Mouse (Mus musculus) E14TG2a.4 (cell line): ENCODE measurements at regions not wholly inside any gene's neighbourhood (a gene's known extent, or its start where the extent isn't known, plus 50 kb on each side); places are given as distances from the start of the nearest gene placed in this dataset.

Experiments used
- H3K27me3 ChIP-seq: 2 replicates; pipeline ENCODE4 v1.6.1; 2014; ENCODE audit warnings: low read length, control low read depth; ENCODE audit not compliant: insufficient read depth
- H3K36me3 ChIP-seq: 2 replicates; pipeline ENCODE4 v1.6.1; 2014; ENCODE audit warnings: low read length, control low read depth; ENCODE audit not compliant: insufficient read depth
- H3K4me1 ChIP-seq: replicated peaks from 2 replicates; pipeline ENCODE4 v1.6.1; 2014; ENCODE audit warnings: low read depth, low read length, control low read depth
- H3K4me3 ChIP-seq: replicated peaks from 2 replicates; pipeline ENCODE4 v1.5.1; 2014; ENCODE audit warnings: mild to moderate bottlenecking, low read length
- H3K9me3 ChIP-seq: 2 replicates; pipeline ENCODE4 v1.6.1; 2014; ENCODE audit warnings: low read length, control low read depth
- CTCF ChIP-seq: conservative IDR thresholded peaks from 2 replicates; pipeline ENCODE4 v1.5.1; 2014; ENCODE audit warnings: low read length
- NANOG ChIP-seq: IDR thresholded peaks from 2 replicates; pipeline ENCODE4 v1.6.1; 2014; ENCODE audit warnings: borderline replicate concordance, low read length, mixed read lengths
- POU5F1 ChIP-seq: IDR thresholded peaks from 2 replicates; pipeline ENCODE4 v1.6.1; 2014; ENCODE audit warnings: low read length, borderline replicate concordance

GRCm38 (mm10) chr15:32012044-32012443, 165.0 kb upstream of the Tas2r119 start:
- peak; percentile 43 for TF ChIP-seq CTCF
- TF ChIP-seq POU5F1 = no peak

GRCm38 (mm10) chr15:32012838-32013237, 164.3 kb upstream of the Tas2r119 start:
- Histone ChIP-seq H3K36me3 (no peaks in the 10 kb centered on the region), H3K4me3 (no peak overlapping the region), H3K4me1 (no peaks in the 10 kb centered on the region), H3K9me3 (no peaks in the 10 kb centered on the region), H3K27me3 (no peaks in the 10 kb centered on the region)
- TF ChIP-seq POU5F1 (no peak), NANOG (no peak), CTCF (no peak)

More at GRCm38 (mm10) chr15:32012044-32012443, 165.0 kb upstream of the Tas2r119 start:
- no peaks in the 10 kb centered on the region for H3K36me3 ChIP-seq
- no peaks in the 10 kb centered on the region for H3K4me1 ChIP-seq
- H3K4me3 ChIP-seq = no peak overlapping the region
- no peaks in the 10 kb centered on the region for H3K27me3 ChIP-seq
- no peaks in the 10 kb centered on the region for H3K9me3 ChIP-seq

DNA sequence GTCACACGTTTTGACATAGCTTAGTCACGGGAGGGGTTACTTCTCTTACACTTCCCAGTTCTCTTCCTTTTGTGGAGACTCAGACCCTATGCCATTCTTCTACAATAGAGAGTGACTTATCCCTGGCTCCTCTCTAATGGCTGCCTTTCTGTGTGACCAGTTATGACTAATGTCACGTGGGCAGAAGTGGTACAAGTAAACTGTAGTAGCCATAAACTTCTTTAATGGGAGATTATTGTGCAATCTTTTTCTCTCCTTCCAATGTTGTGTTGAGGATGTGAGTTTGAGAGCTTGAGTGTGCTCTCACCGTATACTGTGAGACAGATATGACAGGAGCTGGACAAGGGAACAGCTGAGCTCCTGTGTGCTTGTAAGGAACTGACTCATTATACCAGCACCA, 161.9 kb upstream of the Tas2r119 start:
- TF ChIP-seq NANOG (no peak), POU5F1 (no peak), CTCF (no peak)

DNA sequence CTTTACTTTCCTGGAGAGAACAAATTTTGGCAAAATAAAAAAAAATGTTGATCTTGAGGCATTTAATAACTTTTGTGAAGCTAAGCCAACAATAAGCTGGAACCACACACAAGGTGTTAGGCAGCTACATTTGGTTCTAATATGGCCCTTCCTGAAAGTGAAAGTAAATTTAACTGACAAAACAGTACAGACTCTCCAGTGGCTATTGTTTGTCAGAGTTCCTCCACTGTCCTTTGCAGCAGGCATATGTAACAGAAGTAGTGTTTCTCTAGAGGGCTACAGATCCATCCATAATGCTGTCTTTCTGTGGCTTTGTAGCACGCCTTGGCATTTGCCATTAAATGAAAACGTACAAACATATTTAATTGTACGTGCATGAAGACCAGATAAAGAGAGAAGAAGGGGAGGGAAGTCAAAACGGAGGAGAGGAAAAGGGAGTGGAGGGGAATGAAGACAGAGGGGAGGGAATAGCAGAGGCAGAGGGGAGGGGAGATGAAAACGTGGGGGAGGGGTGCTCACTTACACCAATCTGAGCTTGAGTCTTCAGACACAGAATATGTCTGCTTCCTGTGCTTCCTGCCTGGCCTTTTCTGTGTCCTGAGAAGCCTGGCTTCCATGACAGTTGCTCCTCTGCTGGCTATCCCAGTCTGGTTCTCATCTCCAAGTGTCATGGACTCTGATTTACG, 156.6 kb upstream of the Tas2r119 start:
- Histone ChIP-seq H3K27me3 (no peaks in the 10 kb centered on the region), H3K4me3 (no peak overlapping the region), H3K36me3 (no peaks in the 10 kb centered on the region), H3K4me1 (no peaks in the 10 kb centered on the region), H3K9me3 (no peaks in the 10 kb centered on the region)
- no peak for TF ChIP-seq CTCF
- TF ChIP-seq NANOG = no peak
- no peak for TF ChIP-seq POU5F1

More for the DNA sequence above, 161.9 kb upstream of the Tas2r119 start:
- H3K27me3 ChIP-seq = no peaks in the 10 kb centered on the region
- H3K36me3 ChIP-seq = no peaks in the 10 kb centered on the region
- no peak overlapping the region for H3K4me3 ChIP-seq
- no peaks in the 10 kb centered on the region for H3K4me1 ChIP-seq
- H3K9me3 ChIP-seq = no peaks in the 10 kb centered on the region

DNA sequence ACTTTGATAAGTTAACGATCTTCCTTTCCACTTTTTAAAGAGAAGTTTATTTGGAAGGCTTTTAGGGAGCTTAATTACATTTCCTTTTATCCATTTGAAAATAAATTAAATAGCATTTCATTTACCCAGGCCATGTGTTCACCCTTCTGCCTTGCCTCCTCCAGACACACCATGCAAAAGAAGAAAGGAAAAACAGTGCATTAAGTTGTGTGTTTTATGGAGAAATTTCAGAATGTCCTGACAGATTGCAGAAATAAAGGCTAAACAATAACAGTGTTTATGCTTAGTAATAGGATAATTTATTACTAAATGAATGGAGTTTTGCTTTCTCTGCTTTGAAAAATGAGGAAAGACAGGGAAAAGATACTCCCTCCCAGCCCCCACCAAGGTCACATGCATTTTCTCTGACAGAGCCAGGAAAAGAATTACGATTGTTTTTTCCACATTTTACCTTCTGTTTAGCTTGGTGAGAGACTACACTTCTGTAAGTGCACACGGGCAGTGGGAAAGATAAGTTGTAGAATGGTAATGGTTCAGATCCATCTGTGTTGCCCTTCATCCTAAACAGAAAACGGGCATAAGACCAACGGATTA, 156.0 kb upstream of the Tas2r119 start:
- Histone ChIP-seq H3K4me3 (no peak overlapping the region), H3K36me3 (no peaks in the 10 kb centered on the region), H3K9me3 (no peaks in the 10 kb centered on the region), H3K4me1 (no peaks in the 10 kb centered on the region), H3K27me3 (no peaks in the 10 kb centered on the region)
- TF ChIP-seq POU5F1 (no peak), NANOG (no peak)

- TF ChIP-seq NANOG = no peak
- no peak for TF ChIP-seq CTCF
- TF ChIP-seq POU5F1 = no peak
- no peaks in the 10 kb centered on the region for H3K36me3 ChIP-seq
- no peak overlapping the region for H3K4me3 ChIP-seq
- H3K9me3 ChIP-seq = no peaks in the 10 kb centered on the region
- H3K4me1 ChIP-seq = no peaks in the 10 kb centered on the region
- no peaks in the 10 kb centered on the region for H3K27me3 ChIP-seq
Measured at GRCm38 (mm10) chr15:32034091-32034490, 143.0 kb upstream of the Tas2r119 start.

DNA sequence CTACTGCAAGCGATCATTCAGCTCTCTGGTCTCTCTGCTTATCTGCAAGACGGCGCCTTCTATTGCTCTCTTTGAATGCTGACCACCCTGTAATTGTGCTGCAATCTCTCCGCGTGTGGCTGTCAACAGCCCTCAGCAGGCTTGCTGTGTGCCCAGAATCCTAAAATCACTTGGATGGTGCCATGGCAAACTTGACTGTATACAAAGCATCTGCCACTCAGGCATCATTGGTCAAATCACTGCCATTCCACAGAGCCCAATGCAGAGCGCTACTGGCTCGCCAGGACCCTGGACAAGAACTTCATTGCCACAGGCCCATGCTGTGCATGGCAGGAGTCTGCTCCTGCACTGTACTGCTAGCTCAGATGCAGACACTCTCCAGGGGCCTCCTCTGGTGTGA, 142.3 kb upstream of the Tas2r119 start:
- H3K27me3 ChIP-seq = no peaks in the 10 kb centered on the region
- no peaks in the 10 kb centered on the region for H3K9me3 ChIP-seq
- TF ChIP-seq CTCF = no peak
- no peak for TF ChIP-seq NANOG
- no peak for TF ChIP-seq POU5F1

DNA sequence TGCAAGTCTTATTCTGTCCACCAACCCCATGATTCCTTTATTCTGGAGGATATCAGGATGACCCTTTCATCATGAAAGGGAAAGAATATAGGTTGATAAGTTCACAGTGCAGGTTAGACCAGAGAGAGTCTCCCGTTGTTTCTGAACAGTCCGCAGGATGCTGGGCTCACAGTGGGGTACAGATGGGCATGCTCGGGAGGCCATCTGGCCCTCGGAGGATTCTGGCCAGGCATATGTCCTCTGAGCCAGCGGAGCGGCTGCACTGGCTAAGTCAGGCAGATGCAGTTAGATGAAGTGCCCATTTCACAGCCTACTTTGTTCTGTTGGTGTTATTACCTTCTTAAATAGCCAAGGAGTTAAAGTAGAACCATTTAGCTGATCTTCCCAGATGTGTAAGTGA, 135.3 kb upstream of the Tas2r119 start:
- Histone ChIP-seq H3K9me3 (no peaks in the 10 kb centered on the region), H3K4me3 (no peak overlapping the region), H3K27me3 (no peaks in the 10 kb centered on the region), H3K4me1 (no peaks in the 10 kb centered on the region), H3K36me3 (no peaks in the 10 kb centered on the region)
- no peak for TF ChIP-seq POU5F1
- no peak for TF ChIP-seq CTCF
- TF ChIP-seq NANOG = no peak

More for the DNA sequence above, 142.3 kb upstream of the Tas2r119 start:
- Histone ChIP-seq H3K4me1 (no peaks in the 10 kb centered on the region), H3K4me3 (no peak overlapping the region), H3K36me3 (no peaks in the 10 kb centered on the region)
